16 mouse cellular contexts compared by ENCODE assay signal in genomic region chr1:23140530-23140929, GRCm38 (mm10). TPM values are rescaled to one million over a fixed set of nuclear protein-coding genes. Genes with fewer than 3 reads are reported as not detected.
DNase-seq lines count a peak whose midpoint lies in the region; ATAC-seq and TF ChIP-seq lines count a peak whose summit lies in the region.
"Not testable (repeated sequence)": the region's sequence is repeated elsewhere in the genome, so short reads cannot be mapped to it uniquely, and the experiment has no call there.
"Had no signal": no experiment of that assay in that cellular context is flagged by ENCODE, and none has a peak within 500 bp of the region (broad histone marks: within the 10 kb centered on the region; RNA-seq: fewer than 3 reads in every experiment).

No protein-coding gene starts in this region.

- not testable (repeated sequence) for H3K4me1 ChIP-seq in hindbrain, postnatal 0 days (ENCODE audit: insufficient read depth, low read length); lung, adult 2 months (ENCODE audit: control insufficient read depth, insufficient read depth, low read length)

- H3K4me3 ChIP-seq in hindbrain, postnatal 0 days (ENCODE audit: low read length); layer of hippocampus, adult 2 months; lung, adult 2 months (replicated peaks; ENCODE audit: extremely low read depth, low read depth, low read length): not testable (repeated sequence)

- H3K36me3 ChIP-seq in hindbrain, postnatal 0 days (ENCODE audit: insufficient read depth, low read length), result not testable (repeated sequence)

- H3K9me3 ChIP-seq in hindbrain, postnatal 0 days (ENCODE audit: low read length), result not testable (repeated sequence)

- ATAC-seq in hindbrain, postnatal 0 days, result not testable (repeated sequence)

- WGBS in hindbrain, postnatal 0 days, result 0% methylated on average over 1 of the region's 1 CpGs
- 0% methylated on average over 1 of the region's 1 CpGs for WGBS in lung, adult 2 months

- not testable (repeated sequence) for H3K27me3 ChIP-seq in hindbrain, postnatal 0 days (ENCODE audit: insufficient read depth, low read length)

- DNase-seq in adrenal gland, postnatal 14 days, result peak; percentile 15
- peak; percentile 46 to 76 for DNase-seq in cerebellum, postnatal 36 days
- DNase-seq in frontal cortex, adult 2 months (ENCODE audit: extremely low spot score in 1 of 2, low spot score in 1 of 2), result peak; percentile 28 to 87
- DNase-seq in hindbrain, postnatal 0 days (ENCODE audit: low spot score), result peak; percentile 82
- DNase-seq in layer of hippocampus, adult 2 months (ENCODE audit: low spot score in 2 of 2), result peak; percentile 43 to 74
- DNase-seq in lung, adult 2 months, result not testable (repeated sequence)
- peak; percentile 75 for DNase-seq in retina, embryonic 14.5 days (ENCODE audit: low spot score)

- H3K9ac ChIP-seq in hindbrain, postnatal 0 days (replicated peaks; ENCODE audit: low read length), result not testable (repeated sequence)

- peak; percentile 48; the same call in 1 of the 2 replicates for TF ChIP-seq CTCF in hindbrain, postnatal 0 days (IDR thresholded peaks at IDR 0.05; ENCODE audit: low read depth)
- TF ChIP-seq CTCF in layer of hippocampus, adult 2 months (conservative IDR thresholded peaks at IDR 0.05), result peak; percentile 69
- 0 out of 2 replicates have a peak, but pooled peaks have one; percentile 4 for TF ChIP-seq CTCF in lung, adult 2 months (IDR thresholded peaks at IDR 0.05; ENCODE audit: insufficient read depth, low read length)

- not testable (repeated sequence) for H3K27ac ChIP-seq in hindbrain, postnatal 0 days; layer of hippocampus, adult 2 months

- not testable (repeated sequence) for H3K4me2 ChIP-seq in hindbrain, postnatal 0 days (ENCODE audit: low read depth, low read length)

- TF ChIP-seq POLR2A in lung, adult 2 months (IDR thresholded peaks at IDR 0.05; ENCODE audit: borderline replicate concordance, extremely low read depth, low read depth, low read length), result not testable (repeated sequence)

RNA-seq across cellular contexts. Expression of gene 4933415F23Rik, which starts 38.5 kb away (rescaled TPM):
- not detected in 2 replicates for total RNA-seq in adrenal gland, postnatal 14 days (2021)
- not detected in 2 replicates for polyA plus RNA-seq in frontal cortex, adult 2 months (2012; rRNA removed)
- not detected in 2 replicates for total RNA-seq in hindbrain, postnatal 0 days (2014; rRNA removed)
- polyA plus RNA-seq in hindbrain, postnatal 0 days (2015; fragmentation: Nextera tagmentation; extraction: Ambion mirVana), result not detected in 2 replicates
- not detected for total RNA-seq in layer of hippocampus, adult 2 months (2021)
- polyA plus RNA-seq in lung, adult 2 months (2012; rRNA removed), result 0.06 TPM in 1 of 2 replicates, not detected in the other
- total RNA-seq: adrenal gland, adult 18-20 months; left cerebral cortex, adult 8-10 months had no signal
- polyA plus RNA-seq: heart, embryonic 15.5 days; intestine, embryonic 15.5 days; liver, embryonic 14.5 days; midbrain, embryonic 10.5 days; neural tube, embryonic 12.5 days; stomach, embryonic 15.5 days; urinary bladder, adult 2 months had no signal

Comparison
In these comparisons a context has a peak if more than half of its experiments do, and no peak if none do; other contexts are left out.
1. CTCF ChIP-seq: peak in every context shown above with its lines; median percentile 69 in layer of hippocampus, adult 2 months; 48 in hindbrain, postnatal 0 days; 4 in lung, adult 2 months.